In genomic region chr1:173227081-173227480, GRCm38 (mm10) we compare ENCODE assay signal across 38 mouse cellular contexts. TPM values are rescaled to one million over a fixed set of nuclear protein-coding genes. Genes with fewer than 3 reads are reported as not detected.
"Had no signal": no experiment of that assay in that cellular context is flagged by ENCODE, and none has a peak within 500 bp of the region (broad histone marks: within the 10 kb centered on the region; RNA-seq: fewer than 3 reads in every experiment).

Fcer1a (minus strand) TSS chr1:173227214.

- H3K36me3 ChIP-seq: heart, embryonic 13.5 days; heart, embryonic 15.5 days; hindbrain, embryonic 13.5 days; hindbrain, embryonic 15.5 days; kidney, embryonic 15.5 days; limb, embryonic 13.5 days; limb, embryonic 15.5 days; liver, embryonic 12.5 days had no signal

- H3K4me3 ChIP-seq: gastrocnemius, adult 2 months; heart, embryonic 13.5 days; heart, embryonic 15.5 days; hindbrain, embryonic 13.5 days; hindbrain, embryonic 15.5 days; kidney, embryonic 15.5 days; limb, embryonic 13.5 days; limb, embryonic 15.5 days; liver, embryonic 12.5 days had no signal

- H3K27ac ChIP-seq: gastrocnemius, adult 2 months; heart, embryonic 13.5 days; heart, embryonic 15.5 days; hindbrain, embryonic 13.5 days; hindbrain, embryonic 15.5 days; hindbrain, postnatal 0 days; kidney, embryonic 15.5 days; kidney, postnatal 0 days; limb, embryonic 13.5 days; limb, embryonic 15.5 days; liver, embryonic 12.5 days; liver, embryonic 14.5 days had no signal

- ATAC-seq: hindbrain, postnatal 0 days; intestine, embryonic 16.5 days; liver, embryonic 12.5 days had no signal

- DNase-seq: gastrocnemius, adult 2 months; gastrocnemius, postnatal 10 days; gastrocnemius, postnatal 25 days; heart, adult 18-20 months; heart, postnatal 14 days; heart, postnatal 36 days; kidney, adult 11 months; kidney, adult 2 months; kidney, adult 9 months; kidney, postnatal 14 days; kidney, postnatal 36 days; layer of hippocampus, adult 9-11 months; layer of hippocampus, postnatal 36 days; left cerebral cortex, postnatal 4 days had no signal

- H3K9ac ChIP-seq: heart, embryonic 13.5 days; heart, embryonic 15.5 days; hindbrain, embryonic 13.5 days; hindbrain, embryonic 15.5 days; kidney, embryonic 15.5 days; limb, embryonic 13.5 days; limb, embryonic 15.5 days; liver, embryonic 12.5 days; liver, embryonic 14.5 days had no signal

- H3K4me2 ChIP-seq: heart, embryonic 11.5 days; heart, embryonic 13.5 days; heart, embryonic 15.5 days; hindbrain, embryonic 13.5 days; hindbrain, embryonic 15.5 days; kidney, embryonic 15.5 days; limb, embryonic 13.5 days; limb, embryonic 15.5 days; liver, embryonic 12.5 days had no signal

- H3K9me3 ChIP-seq: heart, embryonic 13.5 days; heart, embryonic 15.5 days; hindbrain, embryonic 13.5 days; hindbrain, embryonic 15.5 days; kidney, embryonic 15.5 days; limb, embryonic 13.5 days; limb, embryonic 15.5 days; liver, embryonic 12.5 days had no signal

- H3K27me3 ChIP-seq: heart, embryonic 13.5 days; heart, embryonic 15.5 days; hindbrain, embryonic 13.5 days; hindbrain, embryonic 15.5 days; kidney, embryonic 15.5 days; limb, embryonic 13.5 days; limb, embryonic 15.5 days; liver, embryonic 12.5 days had no signal

- H3K4me1 ChIP-seq: heart, embryonic 13.5 days; heart, embryonic 15.5 days; hindbrain, embryonic 13.5 days; hindbrain, embryonic 15.5 days; kidney, embryonic 15.5 days; limb, embryonic 13.5 days; limb, embryonic 15.5 days; liver, embryonic 12.5 days had no signal

RNA-seq across cellular contexts. Expression of gene Fcer1a, which starts in this region (rescaled TPM):
- total RNA-seq: gastrocnemius, postnatal 25 days; heart, adult 18-20 months; heart, postnatal 14 days; heart, postnatal 36 days; hindbrain, postnatal 0 days; layer of hippocampus, adult 18-20 months; layer of hippocampus, adult 8-10 months; layer of hippocampus, postnatal 14 days; layer of hippocampus, postnatal 36 days; left cerebral cortex, adult 18-20 months; left cerebral cortex, adult 8-10 months; left cerebral cortex, postnatal 10 days; left cerebral cortex, postnatal 25 days; left cerebral cortex, postnatal 4 days; liver, adult 2 months had no signal
- polyA plus RNA-seq: heart, embryonic 11.5 days; heart, embryonic 13.5 days; heart, embryonic 15.5 days; hindbrain, embryonic 11.5 days; hindbrain, embryonic 13.5 days; hindbrain, embryonic 15.5 days; hindbrain, postnatal 0 days; intestine, embryonic 14.5 days; intestine, embryonic 16.5 days; kidney, adult 2 months; kidney, postnatal 0 days; limb, embryonic 11.5 days; limb, embryonic 13.5 days; limb, embryonic 15.5 days; liver, adult 2 months; liver, embryonic 12.5 days had no signal
